Mouse (Mus musculus) small intestine, adult 2 months (tissue): Measurements from ENCODE around the gene Peli2. TPM values are rescaled to one million over a fixed set of nuclear protein-coding genes. Genes with fewer than 3 reads are reported as not detected.

Experiments
- H3K27ac ChIP-seq: fragments of 200-500 bp; 2 replicates; pipeline ENCODE4 v1.5.1; 2012; ENCODE audit warnings: low read depth, low read length, control low read depth, inconsistent platforms; ENCODE audit not compliant: insufficient read depth
- H3K27me3 ChIP-seq: fragments of 200-500 bp; 2 replicates; pipeline ENCODE4 v1.6.1; 2012; ENCODE audit warnings: mild to moderate bottlenecking, moderate library complexity, low read length, inconsistent platforms; ENCODE audit not compliant: control insufficient read depth, insufficient read depth
- H3K36me3 ChIP-seq: fragments of 200-500 bp; 2 replicates; pipeline ENCODE4 v1.6.1; 2012; ENCODE audit warnings: mild to moderate bottlenecking, low read length, control low read depth, inconsistent platforms; ENCODE audit not compliant: control insufficient read depth, insufficient read depth
- H3K4me1 ChIP-seq: fragments of 200-500 bp; 2 replicates; pipeline ENCODE4 v1.6.1; 2012; ENCODE audit warnings: low read length, inconsistent platforms, mixed read lengths; ENCODE audit not compliant: control insufficient read depth, insufficient read depth, insufficient read length
- H3K4me3 ChIP-seq: fragments of 200-500 bp; 2 replicates; pipeline ENCODE4 v1.5.1; 2012; ENCODE audit warnings: low read depth, mild to moderate bottlenecking, control low read depth, inconsistent platforms, low read length, moderate library complexity
- CTCF ChIP-seq: fragments of 200-500 bp; IDR thresholded peaks from 2 replicates; pipeline ENCODE4 v1.5.1; 2012; ENCODE audit warnings: low read depth, mild to moderate bottlenecking, control low read depth, inconsistent platforms, low read length, moderate library complexity, mixed read lengths; ENCODE audit not compliant: insufficient replicate concordance, insufficient read length; ENCODE audit errors: extremely low read depth
- POLR2A ChIP-seq: fragments of 200-500 bp; IDR thresholded peaks from 2 replicates; pipeline ENCODE4 v1.6.1; 2012; ENCODE audit warnings: low read depth, mild to moderate bottlenecking, control low read depth, inconsistent platforms, low read length, moderate library complexity
- WGBS: fragments of 180-500 bp; shearing (Covaris S2); methylation state at CpG from one replicate; pipeline ENCODE4 v1.1.7; 2018; 5-methylcytosine and 5-hydroxymethylcytosine counted together
- polyA plus RNA-seq: library from polyadenylated mRNA; depleted of rRNA; stranded (reverse); fragments of >200 nt; gene quantifications from 2 replicates; pipeline ENCODE4 v1.2.3, GENCODE M21; 2012

The Peli2 gene
- polyA plus RNA-seq, 1 experiment: 5.8 TPM

GRCm38 (mm10) chr14:48190946-48191345 lies 70.3 kb downstream of the Peli2 start:
- no peaks in the 10 kb centered on the region for H3K36me3 ChIP-seq
- H3K27ac ChIP-seq: no peak overlapping the region
- no peaks in the 10 kb centered on the region for H3K27me3 ChIP-seq
- no peak overlapping the region for H3K4me3 ChIP-seq
- WGBS: 94% methylated on average over 5 of the region's 5 CpGs
- TF ChIP-seq POLR2A: no peak
- TF ChIP-seq CTCF: no peak
- peaks cover 3% of the 10 kb centered on the region; the same call in 1 of the 2 replicates for H3K4me1 ChIP-seq

- WGBS: 88% methylated on average over 3 of the region's 3 CpGs
- Histone ChIP-seq H3K4me1 (peaks cover 3% of the 10 kb centered on the region; the same call in 1 of the 2 replicates), H3K36me3 (no peaks in the 10 kb centered on the region), H3K27ac (no peak overlapping the region), H3K27me3 (no peaks in the 10 kb centered on the region), H3K4me3 (no peak overlapping the region)
- TF ChIP-seq CTCF (no peak), POLR2A (no peak)
Observed at GRCm38 (mm10) chr14:48191925-48192324, 71.3 kb downstream of the Peli2 start.

- WGBS: 69% methylated on average over 5 of the region's 5 CpGs
- no peaks in the 10 kb centered on the region for H3K36me3 ChIP-seq
- H3K27ac ChIP-seq: no peak overlapping the region
- H3K4me1 ChIP-seq: peaks cover 9% of the 10 kb centered on the region; the same call in 1 of the 2 replicates
- no peaks in the 10 kb centered on the region for H3K27me3 ChIP-seq
- no peak overlapping the region for H3K4me3 ChIP-seq
- TF ChIP-seq CTCF: no peak
Observed at GRCm38 (mm10) chr14:48196804-48197203, 76.2 kb downstream of the Peli2 start.

- Histone ChIP-seq H3K27ac (no peak overlapping the region), H3K36me3 (no peaks in the 10 kb centered on the region), H3K4me1 (peaks cover 9% of the 10 kb centered on the region; the same call in 1 of the 2 replicates), H3K27me3 (no peaks in the 10 kb centered on the region), H3K4me3 (no peak overlapping the region)
- WGBS: 61% methylated on average over 7 of the region's 7 CpGs
- TF ChIP-seq CTCF (no peak), POLR2A (no peak)
Observed at GRCm38 (mm10) chr14:48197287-48197686, 76.7 kb downstream of the Peli2 start.

- 21% methylated on average over 8 of the region's 8 CpGs for WGBS
Observed at GRCm38 (mm10) chr14:48198190-48198954, 77.7 kb downstream of the Peli2 start.

GRCm38 (mm10) chr14:48198957-48199356 lies 78.3 kb downstream of the Peli2 start:
- WGBS: 70% methylated on average over 16 of the region's 16 CpGs
- Histone ChIP-seq H3K4me3 (no peak overlapping the region), H3K27me3 (no peaks in the 10 kb centered on the region), H3K36me3 (no peaks in the 10 kb centered on the region), H3K4me1 (peaks cover 9% of the 10 kb centered on the region; the same call in 1 of the 2 replicates), H3K27ac (no peak overlapping the region)
- TF ChIP-seq CTCF (no peak), POLR2A (no peak)

More at GRCm38 (mm10) chr14:48198190-48198954, 77.7 kb downstream of the Peli2 start:
- H3K4me3 ChIP-seq: no peak overlapping the region
- H3K4me1 ChIP-seq: peaks cover 9% of the 10 kb centered on the region; the same call in 1 of the 2 replicates
- TF ChIP-seq CTCF (no peak), POLR2A (no peak)
- H3K27ac ChIP-seq: no peak overlapping the region
- H3K36me3 ChIP-seq: no peaks in the 10 kb centered on the region
- H3K27me3 ChIP-seq: no peaks in the 10 kb centered on the region

- Histone ChIP-seq H3K4me1 (peaks cover 9% of the 10 kb centered on the region; the same call in 1 of the 2 replicates), H3K36me3 (no peaks in the 10 kb centered on the region), H3K27ac (no peak overlapping the region), H3K4me3 (no peak overlapping the region), H3K27me3 (no peaks in the 10 kb centered on the region)
- WGBS: 78% methylated on average over 4 of the region's 4 CpGs
- TF ChIP-seq CTCF: no peak
- TF ChIP-seq POLR2A: no peak
Observed at GRCm38 (mm10) chr14:48199506-48199905, 78.9 kb downstream of the Peli2 start.
